Mouse (Mus musculus) forebrain, embryonic 16.5 days (tissue): ENCODE results near the gene Sfxn5. TPM values are rescaled to one million over a fixed set of nuclear protein-coding genes. Genes with fewer than 3 reads are reported as not detected.
A peak's percentile ranks its signal among the peaks of the same experiment; 100 is the strongest.

ENCODE experiments used
- ATAC-seq: fragments of 200-750 bp; cut with Nextera tagmentation; 2 replicates; pipeline ENCODE4 v1.8.0; 2017; ENCODE audit warnings: mild to moderate bottlenecking, moderate library complexity
- H3K27ac ChIP-seq: fragments of 300-500 bp; sonication (generic); 2 replicates; pipeline ENCODE4 v1.5.1; 2014; ENCODE audit warnings: low read length, control low read depth
- H3K27me3 ChIP-seq: fragments of 300-500 bp; sonication (generic); replicated peaks from 2 replicates; pipeline ENCODE4 v1.6.1; 2014; ENCODE audit warnings: low read length; ENCODE audit not compliant: control insufficient read depth, insufficient read depth
- H3K36me3 ChIP-seq: fragments of 300-500 bp; sonication (generic); 2 replicates; pipeline ENCODE4 v1.6.1; 2014; ENCODE audit not compliant: control insufficient read depth, insufficient read depth
- H3K4me1 ChIP-seq: fragments of 300-500 bp; sonication (generic); replicated peaks from 2 replicates; pipeline ENCODE4 v1.6.1; 2014; ENCODE audit warnings: low read length; ENCODE audit not compliant: control insufficient read depth, insufficient read depth
- H3K4me2 ChIP-seq: fragments of 300-500 bp; sonication (generic); 2 replicates; pipeline ENCODE4 v1.6.1; 2014; ENCODE audit warnings: mild to moderate bottlenecking, low read length, control low read depth
- H3K4me3 ChIP-seq: fragments of 300-500 bp; sonication (generic); replicated peaks from 2 replicates; pipeline ENCODE4 v1.5.1; 2014; ENCODE audit warnings: mild to moderate bottlenecking, low read length, control low read depth
- H3K9ac ChIP-seq: fragments of 300-500 bp; sonication (generic); replicated peaks from 2 replicates; pipeline ENCODE4 v1.6.1; 2014; ENCODE audit warnings: low read depth, low read length, control low read depth
- H3K9me3 ChIP-seq: fragments of 300-500 bp; sonication (generic); 2 replicates; pipeline ENCODE4 v1.6.1; 2016; ENCODE audit warnings: low read length; ENCODE audit not compliant: control insufficient read depth
- WGBS: fragments of 180-500 bp; shearing (Covaris S2); extraction: QIAGEN DNeasy Blood & Tissue Kit; methylation state at CpG from one replicate; pipeline ENCODE4 v1.1.7; 2014; 5-methylcytosine and 5-hydroxymethylcytosine counted together
- polyA plus RNA-seq: library from polyadenylated mRNA; unstranded; fragments of >200 nt; fragmentation: Nextera tagmentation; extraction: Ambion mirVana; gene quantifications from 2 replicates; pipeline ENCODE4 v1.2.1, GENCODE M21; 2015

Gene Sfxn5
- polyA plus RNA-seq, 1 experiment from 2014 or later, result 27.1 TPM

GRCm38 (mm10) chr6:85355753-85356152 lies 22.5 kb upstream of the Sfxn5 start:
- ATAC-seq, result no peak
- H3K4me3 ChIP-seq, result no peak overlapping the region
- 92% methylated on average over 2 of the region's 2 CpGs for WGBS

GRCm38 (mm10) chr6:85354709-85355108 lies 21.5 kb upstream of the Sfxn5 start:
- ATAC-seq, result no peak
- H3K27ac ChIP-seq, result no peak overlapping the region
- H3K4me1 ChIP-seq, result no peaks in the 10 kb centered on the region
- H3K4me2 ChIP-seq, result no peak overlapping the region
- 56% methylated on average over 6 of the region's 6 CpGs for WGBS
- H3K27me3 ChIP-seq, result no peaks in the 10 kb centered on the region
- no peak overlapping the region for H3K4me3 ChIP-seq
- no peak overlapping the region for H3K9ac ChIP-seq
- no peaks in the 10 kb centered on the region for H3K36me3 ChIP-seq
- no peaks in the 10 kb centered on the region for H3K9me3 ChIP-seq

More at GRCm38 (mm10) chr6:85355753-85356152, 22.5 kb upstream of the Sfxn5 start:
- no peak overlapping the region for H3K4me2 ChIP-seq
- no peaks in the 10 kb centered on the region for H3K4me1 ChIP-seq
- H3K36me3 ChIP-seq, result no peaks in the 10 kb centered on the region
- H3K9me3 ChIP-seq, result no peaks in the 10 kb centered on the region
- no peak overlapping the region for H3K27ac ChIP-seq
- no peaks in the 10 kb centered on the region for H3K27me3 ChIP-seq
- no peak overlapping the region for H3K9ac ChIP-seq

DNA sequence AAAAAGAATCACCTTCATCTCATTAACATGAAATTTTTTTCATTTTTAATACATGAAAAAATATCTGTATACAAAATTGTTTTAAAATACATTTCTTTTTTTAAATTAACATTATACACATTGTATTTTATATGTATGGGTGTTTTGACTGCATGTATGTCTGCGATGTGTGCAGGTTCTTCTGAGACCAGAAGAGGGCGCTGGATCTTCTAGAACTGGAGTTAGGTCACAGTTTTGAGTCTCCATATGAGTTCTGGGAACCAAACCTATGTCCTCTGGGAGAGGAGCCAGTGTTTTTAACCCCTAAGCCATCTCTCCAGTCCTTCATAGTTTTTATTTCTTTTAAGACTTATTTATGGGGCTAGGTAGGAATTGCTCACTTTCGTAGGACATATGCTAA lies 20.5 kb upstream of the Sfxn5 start:
- no peak overlapping the region for H3K27ac ChIP-seq
- WGBS, result 65% methylated on average over 3 of the region's 3 CpGs
- no peak overlapping the region for H3K4me3 ChIP-seq
- no peaks in the 10 kb centered on the region for H3K9me3 ChIP-seq
- no peak for ATAC-seq
- no peak overlapping the region for H3K9ac ChIP-seq
- H3K4me1 ChIP-seq, result no peaks in the 10 kb centered on the region
- no peaks in the 10 kb centered on the region for H3K36me3 ChIP-seq
- H3K4me2 ChIP-seq, result no peak overlapping the region
- H3K27me3 ChIP-seq, result no peaks in the 10 kb centered on the region

DNA sequence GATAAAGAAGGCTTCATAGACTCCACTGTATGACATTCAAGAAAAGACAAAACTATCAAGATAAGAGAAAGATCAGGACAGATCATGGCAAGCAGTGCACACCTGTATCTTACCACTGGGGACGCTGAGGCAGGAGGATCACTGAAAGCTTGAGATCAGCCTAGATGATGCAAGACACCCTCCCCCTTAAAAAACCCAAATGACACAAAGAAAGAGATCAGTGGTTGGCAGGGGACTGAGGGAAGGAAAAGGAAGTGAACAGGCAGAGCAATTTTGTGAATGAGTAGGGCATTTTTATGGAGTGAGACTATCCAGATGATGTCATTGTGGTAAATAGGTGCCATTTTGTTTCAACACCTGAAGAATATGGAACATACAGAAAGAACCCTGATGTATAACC lies 16.9 kb upstream of the Sfxn5 start:
- Histone ChIP-seq H3K4me3 (no peak overlapping the region), H3K27me3 (no peaks in the 10 kb centered on the region), H3K4me2 (no peak overlapping the region), H3K4me1 (no peaks in the 10 kb centered on the region), H3K9ac (no peak overlapping the region), H3K27ac (no peak overlapping the region), H3K36me3 (peaks cover 2% of the 10 kb centered on the region; the same call in 1 of the 2 replicates), H3K9me3 (no peaks in the 10 kb centered on the region)
- WGBS, result 88% methylated on average over 1 of the region's 1 CpGs
- no peak for ATAC-seq

DNA sequence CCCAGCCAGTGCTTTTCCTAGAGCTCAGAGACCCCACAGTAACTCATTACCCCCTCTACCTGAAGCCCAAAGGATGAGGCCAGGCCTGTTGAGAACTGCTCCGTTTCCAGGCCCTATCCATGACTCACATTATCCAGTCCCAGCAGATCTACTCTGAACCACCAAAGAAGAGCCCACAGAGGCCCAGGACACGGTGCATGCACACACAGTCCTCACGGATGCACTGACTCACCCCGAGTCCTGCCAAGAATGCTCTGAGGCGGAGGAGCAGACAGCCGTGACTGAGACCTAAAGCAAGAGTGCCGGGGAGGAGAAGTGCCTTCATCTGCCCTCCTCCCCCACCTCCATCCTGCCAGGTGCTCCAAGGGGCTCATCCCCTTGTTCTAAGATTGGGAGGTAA lies 16.0 kb upstream of the Sfxn5 start:
- Histone ChIP-seq H3K4me3 (no peak overlapping the region), H3K9ac (no peak overlapping the region), H3K27ac (no peak overlapping the region), H3K4me2 (no peak overlapping the region), H3K36me3 (peaks cover 2% of the 10 kb centered on the region; the same call in 1 of the 2 replicates), H3K27me3 (no peaks in the 10 kb centered on the region), H3K9me3 (no peaks in the 10 kb centered on the region), H3K4me1 (no peaks in the 10 kb centered on the region)
- no peak for ATAC-seq
- WGBS, result 74% methylated on average over 7 of the region's 7 CpGs

- Histone ChIP-seq H3K27ac (no peak overlapping the region), H3K9ac (no peak overlapping the region), H3K36me3 (peaks cover 2% of the 10 kb centered on the region; the same call in 1 of the 2 replicates), H3K4me3 (no peak overlapping the region), H3K4me1 (no peaks in the 10 kb centered on the region), H3K9me3 (no peaks in the 10 kb centered on the region), H3K27me3 (no peaks in the 10 kb centered on the region), H3K4me2 (no peak overlapping the region)
- ATAC-seq, result no peak
- 89% methylated on average over 11 of the region's 11 CpGs for WGBS
These were observed 14.9 kb upstream of the Sfxn5 start for GRCm38 (mm10) chr6:85348133-85348532.

- H3K36me3 ChIP-seq, result peaks cover 2% of the 10 kb centered on the region; the same call in 1 of the 2 replicates
- H3K9ac ChIP-seq, result no peak overlapping the region
- 42% methylated on average over 6 of the region's 6 CpGs for WGBS
- no peak overlapping the region for H3K4me2 ChIP-seq
- peak; percentile 85 for ATAC-seq
- no peak overlapping the region for H3K27ac ChIP-seq
- no peaks in the 10 kb centered on the region for H3K27me3 ChIP-seq
- no peak overlapping the region for H3K4me3 ChIP-seq
- H3K9me3 ChIP-seq, result no peaks in the 10 kb centered on the region
- no peaks in the 10 kb centered on the region for H3K4me1 ChIP-seq
These were observed 12.9 kb upstream of the Sfxn5 start for GRCm38 (mm10) chr6:85346028-85346634.

DNA sequence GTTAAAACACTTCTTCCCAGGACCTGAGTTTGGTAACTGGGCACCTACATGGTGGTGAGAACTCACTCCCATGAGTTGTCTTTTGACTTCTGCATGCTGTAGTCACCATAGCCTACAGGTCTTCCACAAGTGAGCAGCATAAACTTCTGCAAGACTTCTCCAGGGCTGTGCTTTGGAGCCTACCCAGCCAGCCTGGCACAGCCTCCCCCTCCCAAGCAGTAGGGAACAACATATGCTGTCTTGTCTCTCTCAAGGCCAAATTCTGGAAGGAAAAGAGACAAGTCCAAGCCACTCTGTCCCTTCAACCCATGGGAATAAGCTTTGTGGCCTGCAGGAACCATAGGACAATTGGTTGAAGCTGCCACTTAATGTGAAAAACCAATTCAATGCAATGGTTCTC lies 11.7 kb upstream of the Sfxn5 start:
- Histone ChIP-seq H3K27ac (no peak overlapping the region), H3K9ac (no peak overlapping the region), H3K4me3 (no peak overlapping the region), H3K4me2 (no peak overlapping the region), H3K36me3 (peaks cover 4% of the 10 kb centered on the region; the same call in 1 of the 2 replicates), H3K9me3 (no peaks in the 10 kb centered on the region), H3K4me1 (no peaks in the 10 kb centered on the region), H3K27me3 (no peaks in the 10 kb centered on the region)
- ATAC-seq, result no peak

GRCm38 (mm10) chr6:85343027-85343426 lies 9.8 kb upstream of the Sfxn5 start:
- Histone ChIP-seq H3K27me3 (no peaks in the 10 kb centered on the region), H3K9ac (no peak overlapping the region), H3K9me3 (no peaks in the 10 kb centered on the region), H3K4me3 (no peak overlapping the region), H3K36me3 (peaks cover 2% of the 10 kb centered on the region; the same call in 1 of the 2 replicates), H3K4me1 (no peaks in the 10 kb centered on the region), H3K27ac (no peak overlapping the region), H3K4me2 (no peak overlapping the region)
- WGBS, result 91% methylated on average over 8 of the region's 8 CpGs
- ATAC-seq, result no peak
